ENCODE assay signal across 8 mouse cellular contexts in genomic region chr9:44361190-44361917, GRCm38 (mm10). TPM values are rescaled to one million over a fixed set of nuclear protein-coding genes. Genes with fewer than 3 reads are reported as not detected.
DNase-seq lines count a peak whose midpoint lies in the region; ATAC-seq lines count a peak whose summit lies in the region.

Vps11 (minus strand) TSS chr9:44361670.

- peak; percentile 96 to 98 for DNase-seq in adrenal gland, adult (ENCODE audit: inconsistent age in 2 of 2, low spot score in 1 of 2)
- DNase-seq in embryo, embryonic 10.5 days (ENCODE audit: low spot score), result peak; percentile 98
- DNase-seq in gastrocnemius, postnatal 14 days, result peak; percentile 95
- peak; percentile 94 to 97 for DNase-seq in left cerebral cortex, postnatal 10 days (ENCODE audit: extremely low spot score in 1 of 2, low spot score in 2 of 2)
- DNase-seq in right cerebral cortex, postnatal 25 days, result peak; percentile 91
- peak; percentile 91 to 96 for DNase-seq in urinary bladder, postnatal 4 days (ENCODE audit: low spot score in 2 of 2)

- intact Hi-C loops in gastrocnemius, postnatal 14 days (cut with DNase I; ENCODE audit: low total_unique reads), result no loop called here
- intact Hi-C loops in left cerebral cortex, postnatal 10 days (cut with DNase I), result no loop called here

- ATAC-seq in inflammation-experienced regulatory T-cells, adult 6 months, result peak; percentile 91
- ATAC-seq in megakaryocyte-erythroid progenitor cell, adult 5-6 weeks (replicated peaks; ENCODE audit: low FRiP score, low TSS enrichment, poor library complexity, severe bottlenecking), result peak; percentile 93

RNA-seq across cellular contexts. Expression of gene Vps11, which starts in this region (rescaled TPM):
- total RNA-seq in gastrocnemius, postnatal 14 days (2021), result 10 to 100 TPM; 15.6 to 16.9 TPM
- polyA plus RNA-seq in inflammation-experienced regulatory T-cells, adult 6 months (2017; shearing (Covaris generic)), result 10 to 100 TPM; 28.7 to 54.8 (median 49.8) TPM
- total RNA-seq in left cerebral cortex, postnatal 10 days (2021), result 10 to 100 TPM; 42.6 to 49.1 TPM
- 16.4 and 24.5 TPM in 2 replicates for total RNA-seq in megakaryocyte-erythroid progenitor cell, adult 5-6 weeks (2014; fragmentation: Nextera tagmentation)
- total RNA-seq in megakaryocyte-erythroid progenitor cell, adult 5-6 weeks (2017), result 12.8 and 15.3 TPM in 2 replicates

Comparison
In these comparisons a context has a peak if more than half of its experiments do, and no peak if none do; other contexts are left out.
1. Peak in every context shown above with its lines: DNase-seq and ATAC-seq.